Mouse (Mus musculus) layer of hippocampus, adult 18-20 months (tissue): ENCODE measurements around the gene Ormdl1. TPM values are rescaled to one million over a fixed set of nuclear protein-coding genes. Genes with fewer than 3 reads are reported as not detected.
A peak's percentile ranks its signal among the peaks of the same experiment; 100 is the strongest.
"Not testable (repeated sequence)": the region's sequence is repeated elsewhere in the genome, so short reads cannot be mapped to it uniquely, and the experiment has no call there.

Experiments
- DNase-seq, 2 experiments: peaks; one replicate each; pipeline ENCODE4 v3.0.0; 2022; ENCODE audit warnings: low spot score in 2 of 2
- long read RNA-seq: library from polyadenylated mRNA; stranded (forward); transcript quantifications from one replicate; pipeline ENCODE4 v2.0.0, GENCODE M21; 2021
- total RNA-seq, 2 experiments: library from RNA; stranded (reverse); gene quantifications; 2 replicates each; pipeline ENCODE4 v1.2.3; 2021

The Ormdl1 gene
- 10 to 100 TPM; 10.0 to 11.2 TPM for total RNA-seq
- long read RNA-seq, transcript Ormdl1-201 (4 exons, 1,910 nt): major isoform, 9 of 10 reads
- long read RNA-seq, partial matches to known transcripts: 1 of 10 reads
- long read RNA-seq, other reads (novel, unspliced or antisense): 0 of 10 reads

DNA sequence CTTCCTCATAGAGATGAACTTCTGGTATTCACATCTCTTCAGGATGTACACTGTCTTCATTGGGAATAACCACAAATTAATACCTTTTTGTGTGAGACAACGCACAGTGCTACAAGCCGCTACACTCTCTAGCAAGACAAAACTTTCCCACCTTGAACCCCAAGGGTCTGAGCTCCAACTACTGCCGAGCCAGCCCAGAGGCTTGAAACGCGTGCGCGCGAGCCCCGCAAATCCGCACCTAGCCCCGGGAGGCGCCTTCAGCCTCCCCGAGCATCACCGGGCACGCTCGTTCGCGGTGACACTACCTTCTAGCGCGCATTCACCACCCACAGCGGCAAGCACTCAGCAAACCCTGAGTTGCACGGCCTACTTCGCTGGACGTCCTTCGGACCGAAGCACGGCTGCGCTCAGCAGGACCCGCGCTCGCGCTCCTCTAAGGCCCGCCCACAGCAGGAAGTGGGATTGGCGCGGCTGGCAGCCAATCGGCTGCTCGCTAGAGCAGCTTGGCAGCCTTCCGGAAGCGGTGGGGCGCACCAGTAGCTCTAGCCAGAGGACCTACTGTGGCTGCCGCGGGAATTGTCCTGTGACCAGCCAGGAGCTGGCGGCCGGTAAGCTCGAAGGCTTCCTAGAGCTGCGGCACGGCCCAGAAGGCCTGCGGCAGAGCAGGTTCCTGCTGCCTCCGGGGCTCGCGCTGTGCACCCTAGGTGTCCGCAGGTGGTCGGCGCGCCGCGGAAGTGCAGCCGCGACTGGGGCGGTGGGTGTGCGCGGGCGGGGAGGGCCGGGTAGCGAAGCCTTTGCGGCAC lies at the start of gene Ormdl1, which contains the start of the genes Pms1 and Gm28778:
TSS of gene Ormdl1 (plus strand) at position 515 of the 803 bp plus-strand sequence.
TSS of gene Pms1 (minus strand) at position 438 of the 803 bp plus-strand sequence.
TSS of gene Gm28778 (plus strand) at position 531 of the 803 bp plus-strand sequence.
- peak; percentile 91 to 97 for DNase-seq

DNA sequence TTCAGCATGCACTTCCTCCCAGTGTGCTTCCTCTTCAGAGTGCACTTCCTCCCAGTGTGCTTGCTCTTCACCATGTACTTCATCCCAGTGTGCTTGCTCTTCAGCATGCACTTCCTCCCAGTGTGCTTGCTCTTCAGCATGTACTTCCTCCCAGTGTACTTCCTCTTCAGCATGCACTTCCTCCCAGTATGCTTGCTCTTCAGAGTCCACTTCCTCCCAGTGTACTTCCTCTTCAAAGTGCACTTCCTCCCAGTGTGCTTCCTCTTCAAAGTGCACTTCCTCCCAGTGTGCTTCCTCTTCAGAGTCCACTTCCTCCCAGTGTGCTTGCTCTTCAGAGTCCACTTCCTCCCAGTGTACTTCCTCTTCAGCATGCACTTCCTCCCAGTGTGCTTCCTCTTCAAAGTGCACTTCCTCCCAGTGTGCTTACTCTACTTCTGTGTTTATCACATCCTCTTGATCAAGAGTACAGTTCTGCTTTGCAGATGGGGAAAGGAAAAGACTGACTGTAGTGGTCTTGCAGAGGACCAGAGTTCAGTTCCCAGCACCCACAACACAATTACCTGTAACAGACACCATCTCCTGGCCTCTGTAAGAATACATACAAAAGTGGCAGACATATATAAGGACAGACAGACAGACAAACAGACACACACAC lies 31.8 kb upstream of the Ormdl1 start:
- not testable (repeated sequence) for DNase-seq

GRCm38 (mm10) chr1:53269901-53270300 lies 27.0 kb upstream of the Ormdl1 start:
- no peak for DNase-seq

- DNase-seq: peak; percentile 8 to 65
Observed at GRCm38 (mm10) chr1:53272646-53273045, 24.2 kb upstream of the Ormdl1 start.

DNA sequence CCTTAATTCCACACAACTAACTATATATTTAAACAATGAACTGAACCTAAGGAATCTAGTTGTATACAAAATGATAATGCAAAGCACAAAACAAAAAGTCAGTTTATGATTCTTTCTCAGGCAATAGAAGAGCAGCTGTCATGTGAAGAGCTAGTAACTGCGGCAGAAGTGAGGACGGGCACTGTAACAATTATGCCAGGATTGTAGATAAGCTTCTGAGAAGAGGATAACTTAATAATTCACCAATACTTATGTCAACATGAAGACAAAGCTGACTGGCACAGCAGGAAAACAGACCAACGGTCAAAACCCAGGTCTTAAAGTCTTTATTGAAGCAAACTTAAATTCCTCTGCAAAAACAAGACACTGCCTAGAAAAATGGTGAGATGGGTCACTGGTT lies 5.7 kb upstream of the Ormdl1 start:
- DNase-seq: no peak

DNA sequence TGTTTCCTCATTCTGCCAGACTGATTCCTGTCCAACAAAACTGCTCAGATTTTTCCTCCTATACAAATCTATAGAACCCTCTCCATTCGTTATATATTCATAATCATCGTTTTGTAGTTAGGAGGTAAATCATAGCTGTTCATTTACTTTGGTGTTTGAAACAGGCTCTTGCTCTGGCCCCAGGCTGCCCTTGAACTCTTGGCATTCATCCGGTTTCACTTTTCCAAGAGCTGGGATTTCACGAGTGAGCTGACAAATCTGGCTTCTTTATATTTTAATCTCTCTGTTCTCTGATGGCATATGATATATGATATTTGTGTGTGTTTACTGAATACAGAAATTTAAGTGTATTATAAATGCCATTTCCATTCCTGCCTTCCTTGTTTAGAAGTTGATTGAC lies 3.6 kb downstream of the Ormdl1 start:
- no peak for DNase-seq

- DNase-seq: peak; percentile 74 to 91
Observed at GRCm38 (mm10) chr1:53312989-53313967, 16.4 kb downstream of the Ormdl1 start, which contains the start of gene Osgepl1. Gene Osgepl1, plus strand, starts transcription at chr1:53313624.

DNA sequence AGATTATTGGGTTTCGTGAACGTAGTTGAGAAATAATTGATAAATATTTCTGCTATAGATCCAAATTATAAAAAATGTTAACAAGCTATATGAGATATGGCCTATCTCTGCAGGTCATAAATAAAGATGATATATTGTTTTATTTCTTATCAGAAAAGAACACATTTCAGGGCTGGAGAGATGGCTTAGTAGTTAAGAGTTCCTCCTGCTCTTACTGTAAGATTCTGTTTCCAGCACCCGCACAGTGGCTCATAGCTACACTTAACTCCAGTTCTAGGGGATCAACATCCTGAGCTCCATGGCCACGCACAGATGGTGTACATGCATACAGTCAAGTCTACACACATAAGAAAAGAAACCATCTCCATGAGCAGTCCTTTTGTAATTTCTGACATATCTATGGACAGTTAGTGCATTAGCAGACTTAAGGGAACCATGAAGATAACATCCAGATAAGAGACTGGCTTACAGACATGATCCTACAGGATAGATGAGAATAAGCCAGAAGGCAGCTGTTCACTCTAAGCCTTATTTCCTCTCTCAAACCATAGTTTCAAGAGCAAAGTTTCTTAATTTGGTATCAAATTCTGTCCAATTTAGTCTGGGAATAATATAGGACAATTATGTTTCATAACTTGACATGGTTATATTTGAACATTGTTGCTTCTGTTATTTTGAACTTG lies 24.9 kb downstream of the Ormdl1 start:
- DNase-seq: no peak

- DNase-seq: no peak
Observed at GRCm38 (mm10) chr1:53323254-53323653, 26.4 kb downstream of the Ormdl1 start.

DNA sequence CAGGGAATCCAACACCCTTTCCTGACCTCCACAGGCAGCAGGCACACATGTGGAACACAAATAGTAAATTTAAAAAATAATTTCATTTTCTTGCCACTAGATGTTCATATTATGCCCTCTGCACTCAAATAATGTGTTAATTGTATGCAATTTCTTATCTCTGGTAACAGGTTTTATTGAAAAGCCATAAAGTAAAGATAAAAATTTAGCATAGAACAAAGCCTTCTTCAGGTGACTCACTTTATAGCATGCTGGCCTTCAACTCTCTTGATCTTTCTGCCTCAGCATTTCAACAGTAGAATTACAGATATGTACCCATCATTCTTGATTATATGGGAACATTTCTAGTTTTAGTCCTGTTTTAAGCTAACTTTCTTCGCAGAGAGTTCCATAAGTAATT lies 27.4 kb downstream of the Ormdl1 start:
- DNase-seq: no peak

GRCm38 (mm10) chr1:53324827-53325494 lies 28.1 kb downstream of the Ormdl1 start:
- no peak for DNase-seq

GRCm38 (mm10) chr1:53333527-53333926 lies 36.6 kb downstream of the Ormdl1 start:
- not testable (repeated sequence) for DNase-seq

DNA sequence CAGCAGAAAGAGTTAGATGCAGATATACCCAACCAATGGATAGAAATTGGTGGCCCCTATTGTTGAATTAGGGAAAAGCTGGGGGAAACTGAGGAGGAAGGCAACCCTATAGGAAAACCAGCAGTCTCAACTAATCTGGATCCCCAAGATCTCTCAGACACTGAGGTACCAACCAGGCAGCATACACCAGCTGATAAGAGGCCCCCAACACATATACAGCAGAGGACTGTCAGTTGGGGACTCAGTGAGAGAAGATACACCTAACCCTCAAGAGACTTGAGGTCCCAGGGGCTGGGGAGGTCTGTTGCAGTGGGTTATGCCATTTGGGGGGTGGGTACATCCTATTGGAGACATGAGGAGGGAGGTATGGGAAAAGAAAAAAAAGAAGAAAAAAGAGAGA lies 38.6 kb downstream of the Ormdl1 start:
- DNase-seq: no peak

- DNase-seq: not testable (repeated sequence)
Observed at GRCm38 (mm10) chr1:53337403-53337802, 40.5 kb downstream of the Ormdl1 start.

DNA sequence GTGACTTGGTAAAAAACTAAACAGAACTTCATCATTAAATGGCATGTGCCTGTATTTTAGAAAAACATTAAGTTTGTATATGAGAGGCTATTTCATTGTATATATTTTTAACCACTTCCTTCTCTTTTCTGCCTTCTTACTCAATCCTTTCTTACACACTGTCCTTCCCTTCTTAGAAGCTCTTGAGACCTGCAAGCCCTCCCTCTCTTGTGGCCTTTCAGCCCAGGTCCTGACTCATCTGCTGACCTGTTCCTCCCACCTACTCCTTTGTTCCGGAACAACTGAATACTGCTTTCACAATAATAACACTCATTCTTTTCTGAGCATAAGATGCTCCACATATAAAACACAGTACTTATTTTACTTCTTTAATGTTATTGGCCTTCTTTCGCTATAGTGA lies 44.2 kb downstream of the Ormdl1 start:
- no peak for DNase-seq

- peak; percentile 97 to 99 for DNase-seq
Observed at GRCm38 (mm10) chr1:53352327-53353261, 55.7 kb downstream of the Ormdl1 start, which contains the start of the genes Asdurf, Gm28551 and Asnsd1. Gene Asdurf, minus strand, starts transcription at chr1:53352619. Gene Gm28551, minus strand, starts transcription at chr1:53352667. Gene Asnsd1, minus strand, starts transcription at chr1:53352752.

DNA sequence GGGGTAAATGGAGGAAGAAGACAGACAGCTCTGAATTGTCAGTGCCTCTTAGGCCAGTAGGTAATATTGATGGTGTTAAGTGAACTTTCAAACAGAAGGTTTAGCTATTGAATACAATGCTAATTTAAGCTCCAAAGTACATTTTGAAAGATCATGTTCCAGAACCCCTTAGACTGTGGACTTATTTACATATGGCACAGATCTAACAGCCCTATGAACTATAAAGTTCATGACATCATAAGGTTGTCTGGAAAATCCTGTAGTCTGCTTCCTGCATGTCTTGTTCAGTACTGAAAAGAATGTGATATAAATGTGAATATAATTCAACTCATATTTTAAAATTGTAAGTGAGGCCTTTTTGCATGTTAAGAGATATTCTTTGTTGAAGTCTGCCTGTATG lies 62.1 kb downstream of the Ormdl1 start:
- DNase-seq: no peak
